Mouse (Mus musculus) c-Kit-negative CD71-positive TER-119-positive erythroid progenitor cells, embryonic 14.5 days (primary cell): ENCODE results near the gene Gnb1l.

Experiments used
- DNase-seq: peaks from one replicate; pipeline ENCODE4 v3.0.0-alpha.2; 2013; ENCODE audit warnings: low read depth, low spot score

The Gnb1l gene

DNA sequence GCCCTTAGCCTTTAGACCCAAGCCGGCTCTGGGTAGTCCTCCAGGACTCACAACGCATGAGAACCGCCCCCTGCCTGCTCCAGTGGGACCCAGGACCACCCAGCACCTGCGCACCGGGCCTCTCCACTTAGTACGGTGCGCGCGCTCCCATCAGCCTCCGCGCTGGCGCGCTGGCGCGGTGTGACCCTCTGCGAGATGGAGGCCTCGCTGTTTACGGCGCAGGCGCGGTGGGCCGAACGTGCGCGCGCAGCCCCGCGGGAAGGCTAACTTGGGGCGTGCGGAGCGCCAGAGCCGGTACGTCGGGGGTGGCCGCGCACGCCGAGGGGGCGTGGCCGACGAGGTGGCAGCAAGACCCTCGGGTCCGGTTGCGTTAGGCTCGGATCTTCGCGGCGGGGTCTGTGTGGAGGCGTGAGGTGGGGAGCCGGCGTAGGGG, at the start of gene Gnb1l, which contains the start of gene Rtl10:
Gnb1l (plus strand) TSS at position 156 of the 433 bp plus-strand sequence.
Rtl10 (plus strand) TSS at position 344 of the 433 bp plus-strand sequence.
- DNase-seq: peak; percentile 81

DNA sequence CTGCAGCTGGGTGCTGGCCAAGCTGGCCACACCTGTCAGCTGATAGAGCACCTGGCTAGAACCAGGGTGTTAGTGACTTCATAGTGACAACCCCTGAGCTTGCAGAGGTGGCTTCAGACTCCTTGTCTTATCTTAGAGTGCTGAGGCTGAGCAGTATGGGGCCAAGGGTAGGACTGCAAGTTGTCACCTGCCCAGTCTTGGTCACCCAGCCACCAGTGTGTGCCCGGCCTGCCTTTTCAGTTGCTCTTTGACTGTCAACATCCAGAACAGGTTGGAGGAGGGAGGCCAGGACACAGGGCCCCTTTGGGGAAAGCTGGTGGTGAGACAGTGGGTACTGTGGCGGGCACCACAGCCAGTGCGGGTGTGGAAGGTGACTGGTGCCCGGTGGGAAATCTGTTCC, 49.5 kb upstream of the Gnb1l start:
- no peak for DNase-seq

DNA sequence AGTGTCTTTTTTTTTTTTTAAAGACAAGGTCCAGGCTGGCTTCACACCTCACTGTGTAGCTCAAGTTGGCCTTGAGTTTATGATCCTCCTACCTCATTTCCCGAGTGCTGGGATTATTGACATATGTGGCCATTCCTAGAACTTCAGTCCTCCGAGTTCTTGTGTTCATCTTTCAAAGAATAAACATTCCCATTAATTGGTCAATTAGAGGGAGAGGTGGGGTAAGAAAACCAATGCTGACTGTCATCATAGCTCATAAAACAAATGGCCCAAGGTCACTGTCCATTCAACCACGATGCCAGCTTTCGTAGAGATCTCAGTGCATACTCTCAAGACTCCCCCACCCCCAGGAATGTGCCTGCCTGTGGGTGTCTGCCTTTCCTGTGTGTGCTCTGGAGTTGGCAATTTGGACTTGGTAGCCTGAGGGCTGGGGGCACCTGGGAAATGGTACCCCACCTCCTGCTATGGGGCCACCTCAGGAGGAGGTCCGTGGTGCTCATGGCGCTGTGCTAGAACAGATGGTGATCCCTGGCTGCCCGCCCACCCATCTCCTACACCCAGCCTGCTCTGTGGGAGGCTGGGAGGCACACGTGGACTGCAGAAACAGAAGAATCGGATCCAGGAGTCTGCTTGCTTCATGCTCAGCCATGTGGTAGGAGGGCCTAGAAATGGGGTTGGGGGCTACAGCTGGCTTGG, 46.9 kb upstream of the Gnb1l start:
- no peak for DNase-seq

DNA sequence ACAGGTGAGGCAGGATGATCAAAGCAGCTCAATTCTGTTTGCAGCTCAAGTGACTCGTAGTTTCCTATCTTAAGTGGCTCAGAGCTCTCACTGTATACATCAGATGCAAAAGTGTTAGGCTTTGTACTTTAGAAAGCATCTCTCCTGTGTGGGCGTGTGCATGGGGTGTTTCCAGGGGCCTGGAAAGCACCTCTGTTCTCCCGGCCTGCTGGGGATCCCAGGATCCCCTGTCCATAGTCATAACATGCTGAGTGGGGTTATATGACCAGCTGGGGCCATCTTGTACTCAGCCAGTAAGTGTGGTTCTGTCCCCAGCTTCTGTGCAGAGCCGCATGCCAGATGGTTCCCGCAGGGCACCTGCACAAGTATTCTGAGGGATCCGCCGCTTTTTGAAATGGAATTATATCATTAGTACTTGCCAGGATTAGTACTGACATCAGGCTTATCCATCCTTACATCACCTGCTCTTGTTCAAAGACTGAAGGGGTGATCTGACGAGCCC, 46.1 kb upstream of the Gnb1l start:
- no peak for DNase-seq

DNA sequence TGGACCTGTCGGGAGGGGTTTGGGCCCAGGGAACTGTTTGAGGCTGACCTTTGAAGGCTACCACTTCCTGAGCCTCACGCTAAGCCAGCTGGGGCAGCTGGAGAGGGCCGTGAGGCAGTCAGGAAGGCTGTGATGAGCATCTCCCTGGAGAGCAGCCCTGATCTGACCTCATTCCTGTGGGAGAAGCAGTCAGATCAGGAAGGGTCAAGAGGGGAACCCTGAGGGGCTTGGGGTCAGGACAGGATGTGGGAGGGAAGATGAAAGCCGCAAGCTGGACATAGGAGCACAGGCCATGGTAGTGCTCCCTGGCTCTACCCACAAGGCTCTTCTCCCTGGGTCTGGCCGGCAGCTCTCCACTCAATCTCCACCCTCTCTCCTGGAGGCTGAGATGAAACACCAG, 44.7 kb upstream of the Gnb1l start:
- no peak for DNase-seq

DNA sequence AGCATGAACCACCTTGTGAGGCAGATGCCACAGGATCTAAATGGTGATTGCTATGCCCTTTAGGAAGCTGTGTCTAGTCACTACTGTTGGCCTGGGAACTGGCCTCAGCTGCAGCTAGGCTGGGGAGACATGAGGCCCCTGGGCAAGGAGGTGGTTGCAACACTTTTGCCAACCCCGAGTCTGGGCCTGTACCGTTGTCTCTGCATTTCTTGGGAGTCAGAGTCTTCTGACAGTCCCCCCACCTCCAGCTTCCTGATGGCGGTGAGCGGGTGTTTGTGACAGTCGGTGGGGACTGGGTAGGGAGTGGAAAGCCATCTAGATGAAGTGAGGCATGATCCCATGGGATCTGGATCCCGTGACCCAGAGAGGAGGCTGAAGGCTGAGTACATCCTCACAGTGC, 43.1 kb upstream of the Gnb1l start:
- no peak for DNase-seq

DNA sequence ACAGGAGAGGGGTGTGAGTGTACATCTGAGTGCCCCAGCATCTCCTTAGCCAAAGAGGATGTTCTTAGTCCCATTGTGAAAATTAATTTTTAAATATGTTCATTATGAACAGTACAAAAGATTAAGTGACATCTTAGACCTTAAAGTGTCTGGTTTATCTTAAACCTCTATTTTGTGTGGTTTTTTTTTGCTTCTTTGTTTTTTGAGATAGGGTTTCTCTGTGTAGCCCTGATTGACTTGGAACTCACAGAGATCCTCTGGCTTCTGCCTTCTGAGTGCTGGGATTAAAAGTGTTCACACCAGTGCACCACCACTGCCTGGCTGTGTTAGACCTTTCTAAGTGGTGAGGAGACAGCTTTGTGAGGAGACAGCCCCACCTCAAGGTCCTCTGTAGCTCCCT, 39.9 kb upstream of the Gnb1l start:
- DNase-seq: no peak

DNA sequence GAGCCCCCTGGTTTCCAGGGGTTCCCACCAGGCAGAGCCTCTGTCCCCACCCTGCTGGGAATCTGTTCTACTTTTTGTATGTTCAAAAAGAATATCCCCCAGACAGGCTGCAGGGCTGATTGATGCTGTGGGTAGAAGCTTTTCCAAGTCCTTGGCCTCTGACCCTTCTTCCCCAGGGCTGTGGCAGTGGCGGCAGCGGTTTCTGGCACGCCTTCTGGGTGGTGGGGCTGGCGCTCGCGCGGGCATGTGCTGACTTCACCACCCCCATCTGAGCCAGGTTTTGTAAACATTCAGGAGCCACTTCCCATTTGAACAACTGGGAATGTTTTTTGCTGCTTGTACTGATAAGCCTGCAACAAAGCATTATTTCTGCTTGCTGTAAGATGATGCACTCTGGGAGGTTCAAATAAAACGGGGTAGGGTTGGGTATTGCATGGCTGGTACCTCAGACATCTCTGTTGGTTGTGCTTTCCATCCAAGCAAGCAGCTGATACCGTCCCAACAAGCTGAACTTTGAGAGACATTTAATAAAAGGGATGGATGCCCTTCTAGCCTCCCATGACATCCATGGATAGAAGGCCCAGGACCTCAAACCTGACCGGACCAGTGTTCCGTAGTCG, 39.1 kb upstream of the Gnb1l start:
- DNase-seq: no peak

DNA sequence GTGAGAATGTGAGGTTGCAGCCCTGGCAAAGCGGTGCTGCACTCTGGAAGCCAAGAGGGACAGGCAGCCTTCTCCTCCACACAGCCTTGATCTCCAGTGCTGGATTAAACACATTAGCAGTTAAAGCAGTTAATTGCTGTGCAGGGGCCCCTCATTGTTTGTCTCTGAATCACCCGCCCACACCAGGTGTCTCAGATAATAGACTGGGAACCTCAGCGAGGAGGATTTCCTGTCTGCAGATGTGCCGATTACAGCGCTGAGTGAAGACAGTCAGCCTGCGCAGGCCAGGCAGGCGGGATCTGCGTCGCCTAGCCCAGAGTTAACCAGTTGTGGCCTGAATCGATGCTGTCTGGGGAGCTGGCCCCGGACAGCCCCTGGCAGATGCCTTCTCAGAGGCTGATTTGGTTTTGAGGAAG, 38.5 kb upstream of the Gnb1l start:
- DNase-seq: no peak

DNA sequence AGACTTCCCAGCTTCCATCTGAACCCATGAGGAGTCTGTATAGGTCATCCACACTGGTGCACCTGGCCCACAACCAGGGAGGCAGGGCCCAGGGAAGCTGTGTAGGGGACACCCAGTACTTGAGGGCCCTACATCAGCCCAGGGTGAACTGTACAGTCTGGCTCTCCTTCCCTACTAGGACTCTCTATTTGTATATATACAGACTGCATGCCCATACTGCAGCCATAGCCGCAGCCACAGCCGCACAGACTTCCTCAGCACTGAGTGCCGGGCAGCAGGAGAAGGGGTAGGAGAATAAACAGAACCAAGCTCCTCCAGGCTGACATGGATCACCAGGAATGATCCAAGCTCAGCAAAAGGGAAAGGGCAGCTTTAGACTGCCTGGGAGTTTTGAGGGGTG, 37.7 kb upstream of the Gnb1l start:
- no peak for DNase-seq

DNA sequence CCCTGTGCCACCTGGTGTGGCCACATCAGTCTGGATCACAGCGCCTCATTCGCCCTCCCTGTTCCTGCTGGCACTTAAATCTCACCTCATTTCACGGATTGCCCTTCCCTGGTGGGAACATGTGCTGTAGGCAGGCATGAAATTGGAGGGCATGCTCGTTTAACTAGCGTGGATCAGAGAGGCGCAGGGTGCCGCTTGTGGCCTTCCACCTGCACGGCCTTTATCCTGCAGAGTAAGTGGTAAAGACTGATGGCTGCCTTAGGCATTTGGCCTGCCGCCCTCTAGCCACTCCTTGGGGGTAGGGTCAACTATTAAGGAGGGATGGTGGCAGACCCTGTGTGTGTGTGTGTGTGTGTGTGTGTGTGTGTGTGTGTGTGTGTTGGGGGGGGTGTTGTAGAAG, 36.5 kb upstream of the Gnb1l start:
- DNase-seq: no peak

DNA sequence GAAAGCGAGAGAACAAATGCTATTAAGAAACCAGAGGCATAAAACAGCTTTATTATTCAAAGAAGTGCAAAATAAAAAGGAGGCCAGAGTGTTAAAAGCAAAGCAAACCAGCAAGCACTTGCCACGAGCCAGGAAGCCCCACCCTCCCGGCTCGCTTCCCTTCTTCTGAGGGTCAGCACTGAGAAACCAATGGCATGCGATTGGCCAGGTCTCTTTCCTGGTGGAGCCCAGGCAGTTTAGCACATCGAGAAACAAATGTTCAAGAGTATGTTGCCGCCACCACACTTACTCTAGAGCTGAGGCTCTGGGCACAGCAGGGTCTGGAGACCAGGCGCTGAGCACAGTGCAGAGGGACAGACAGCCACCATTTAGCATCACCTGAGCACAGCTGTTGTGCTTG, 35.9 kb upstream of the Gnb1l start:
- no peak for DNase-seq

DNA sequence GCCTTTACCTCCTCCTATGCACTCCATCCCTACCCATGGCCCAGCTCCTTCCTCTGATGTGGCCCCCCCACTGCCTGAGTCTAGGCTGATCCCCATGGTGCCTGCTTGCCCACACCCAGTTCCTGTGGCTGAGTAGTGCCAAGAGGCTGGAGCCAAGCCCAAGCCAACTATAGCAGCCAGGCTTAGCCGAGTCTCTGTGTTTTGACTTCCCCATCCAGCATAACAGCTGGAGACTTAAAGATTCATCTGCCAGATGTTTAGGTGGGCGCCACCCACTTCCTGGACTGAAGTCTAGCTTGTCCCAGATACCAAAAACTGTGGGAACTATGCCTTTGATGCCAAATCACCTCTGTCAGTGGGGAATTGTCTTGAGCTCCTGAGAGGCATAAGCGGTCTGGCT, 34.2 kb upstream of the Gnb1l start:
- no peak for DNase-seq

DNA sequence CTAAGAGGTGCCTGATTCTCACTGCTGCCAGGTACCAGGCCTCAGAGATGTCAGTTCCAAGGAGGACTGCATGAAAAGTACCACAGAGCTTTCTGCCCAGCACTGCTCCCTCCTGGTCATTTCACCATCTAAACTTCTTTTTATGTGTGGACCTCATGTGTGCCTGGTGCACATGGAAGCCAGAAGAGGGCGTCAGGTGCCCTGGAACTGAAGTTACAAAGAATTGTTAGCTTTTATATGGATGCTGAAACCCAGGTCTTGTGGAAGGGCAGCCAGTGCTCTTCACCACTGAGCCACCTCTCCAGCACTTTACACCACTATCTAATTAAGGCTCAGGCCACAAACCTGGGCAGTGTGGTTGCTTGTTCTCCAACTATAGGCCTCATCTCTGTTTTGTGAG, 27.7 kb upstream of the Gnb1l start:
- DNase-seq: no peak

DNA sequence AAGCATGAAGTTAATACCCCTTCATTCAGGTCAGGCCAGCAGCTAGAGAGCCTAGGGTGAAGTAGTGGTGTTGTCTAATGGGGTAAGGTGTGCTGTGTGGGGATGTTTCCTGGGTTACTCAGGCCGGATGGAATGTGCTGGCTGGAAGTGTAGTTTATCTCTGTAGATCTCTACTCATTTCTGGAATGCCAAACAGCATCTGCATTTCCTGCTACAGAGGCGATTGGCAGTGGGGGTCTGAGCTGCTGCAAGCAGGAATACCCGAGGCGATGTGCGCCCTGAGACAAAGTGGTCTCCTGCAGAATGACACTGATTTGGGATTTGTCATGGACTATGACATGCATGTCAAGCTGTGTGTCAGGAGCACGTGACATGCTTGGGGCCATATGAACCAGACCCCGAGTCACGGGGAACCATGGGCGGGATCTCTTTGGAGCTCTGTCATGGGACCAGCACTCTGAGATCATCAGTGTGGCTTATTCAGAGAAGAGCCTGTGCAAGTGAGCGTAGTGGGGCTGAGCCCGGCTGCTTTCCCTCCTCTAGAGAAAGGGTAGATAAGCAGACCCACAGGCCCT, 27.0 kb upstream of the Gnb1l start:
- no peak for DNase-seq

DNA sequence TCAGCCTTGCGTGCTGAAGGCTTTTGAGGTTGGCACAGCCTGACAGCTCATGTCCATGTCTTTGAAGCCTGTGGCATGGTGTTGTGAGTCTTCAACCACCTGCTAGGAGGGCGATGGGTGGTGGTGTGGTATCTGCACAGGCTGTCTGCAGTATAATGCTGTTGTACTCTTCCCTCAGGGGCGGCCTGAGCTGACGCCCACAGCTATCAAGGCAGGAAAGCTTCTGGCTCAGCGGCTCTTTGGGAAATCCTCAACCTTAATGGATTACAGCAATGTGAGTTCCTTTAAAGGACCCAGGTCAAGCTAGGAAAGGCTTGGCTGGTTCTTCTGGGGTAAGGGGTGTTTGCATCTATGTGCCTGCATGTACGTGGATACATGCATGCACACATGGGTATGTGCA, 26.5 kb upstream of the Gnb1l start:
- DNase-seq: no peak

DNA sequence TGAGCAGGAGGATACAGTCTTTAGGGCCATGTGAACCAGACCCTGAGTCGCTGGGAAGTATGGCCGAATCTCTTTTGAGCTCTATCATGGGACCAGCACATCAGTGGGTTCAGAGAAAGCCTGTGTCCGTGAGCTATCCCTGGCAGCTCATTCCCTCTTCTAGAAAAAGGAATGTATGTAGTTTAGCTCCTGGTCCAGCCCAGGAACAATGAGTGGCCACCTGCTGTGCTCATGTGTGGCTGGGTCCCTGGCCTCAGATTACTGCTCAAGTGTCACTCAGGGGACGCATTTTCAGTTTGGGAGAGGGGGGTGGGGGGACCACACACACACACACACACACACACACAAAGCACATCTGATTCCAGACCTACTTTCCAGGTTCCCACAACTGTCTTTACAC, 26.1 kb upstream of the Gnb1l start:
- DNase-seq: no peak

DNA sequence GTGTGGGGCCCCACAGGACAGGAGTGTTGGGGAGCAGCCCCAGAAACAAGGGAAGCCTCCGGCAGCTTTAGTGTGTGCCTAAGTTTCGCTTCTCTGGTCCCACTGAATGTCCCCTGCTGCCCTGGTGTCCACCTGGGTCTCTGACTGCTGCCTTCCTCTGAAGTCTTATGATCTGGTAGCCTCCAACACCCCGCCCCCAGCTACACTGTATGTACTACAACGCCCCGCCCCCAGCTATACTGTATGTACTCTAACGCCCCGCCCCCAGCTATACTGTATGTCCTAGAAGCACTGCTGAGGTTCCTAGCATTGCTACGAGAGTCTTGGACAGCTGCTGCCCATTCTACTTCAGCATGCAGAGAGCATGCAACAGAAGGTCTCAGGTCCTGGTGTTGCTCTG, 25.5 kb upstream of the Gnb1l start:
- DNase-seq: no peak

DNA sequence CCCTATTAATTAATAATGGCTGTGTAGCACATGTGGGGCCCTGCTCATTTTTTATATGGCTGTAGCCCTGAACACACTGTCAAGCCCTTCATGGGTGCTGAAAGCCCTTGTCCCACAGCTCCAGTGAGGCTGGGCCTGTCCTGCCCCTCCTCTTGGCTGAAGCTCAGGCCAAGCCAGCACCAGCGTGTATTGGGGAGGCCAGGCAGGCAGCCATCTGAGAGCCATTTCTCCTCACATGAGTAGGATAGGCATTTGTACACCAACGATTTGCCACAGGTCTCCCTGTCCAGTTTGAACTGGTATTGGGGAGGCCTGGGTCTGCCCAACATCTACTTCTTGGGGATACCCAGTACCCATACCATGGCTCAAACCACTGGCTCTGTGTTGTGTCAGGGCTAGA, 24.5 kb upstream of the Gnb1l start:
- DNase-seq: no peak

DNA sequence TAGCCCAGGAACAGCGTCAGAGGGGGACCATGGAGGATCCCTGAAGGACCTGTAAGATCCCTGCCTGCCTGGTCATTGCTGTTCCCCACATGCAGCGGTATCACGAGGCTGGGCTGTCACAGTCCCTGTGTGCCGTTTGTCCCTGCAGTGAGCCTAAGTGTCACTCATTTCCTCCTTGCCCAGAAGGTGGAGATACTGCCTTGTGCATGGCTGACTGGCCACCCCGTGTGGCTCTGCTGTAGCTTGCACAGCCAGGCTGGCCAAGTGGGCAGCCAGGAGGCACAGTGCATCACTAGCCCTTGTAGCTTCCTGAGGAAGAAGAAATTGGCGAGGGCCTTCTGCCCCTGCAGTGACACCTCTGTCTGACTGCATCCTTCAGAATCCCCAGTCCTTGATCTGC, 20.5 kb upstream of the Gnb1l start:
- no peak for DNase-seq

DNA sequence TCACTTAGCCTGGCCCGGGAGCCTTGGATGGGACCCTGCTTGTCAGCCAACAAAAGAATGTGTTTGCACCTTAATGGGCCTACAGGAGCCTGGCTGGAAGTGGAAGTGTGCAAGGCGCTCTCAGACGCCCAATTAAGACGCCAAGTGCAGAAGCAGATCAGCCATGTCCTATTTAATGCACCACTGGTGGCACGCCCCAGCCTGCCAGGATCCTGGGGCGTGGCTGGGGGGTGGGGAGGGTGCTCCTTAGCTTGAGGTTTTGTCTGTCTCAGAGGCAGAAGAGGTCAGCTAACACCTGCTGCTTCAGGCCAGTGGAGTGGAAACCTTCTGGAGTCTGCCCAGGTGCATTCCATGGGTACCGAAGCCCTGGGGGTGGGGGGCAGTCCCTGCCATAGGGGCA, 18.8 kb upstream of the Gnb1l start:
- DNase-seq: no peak

DNA sequence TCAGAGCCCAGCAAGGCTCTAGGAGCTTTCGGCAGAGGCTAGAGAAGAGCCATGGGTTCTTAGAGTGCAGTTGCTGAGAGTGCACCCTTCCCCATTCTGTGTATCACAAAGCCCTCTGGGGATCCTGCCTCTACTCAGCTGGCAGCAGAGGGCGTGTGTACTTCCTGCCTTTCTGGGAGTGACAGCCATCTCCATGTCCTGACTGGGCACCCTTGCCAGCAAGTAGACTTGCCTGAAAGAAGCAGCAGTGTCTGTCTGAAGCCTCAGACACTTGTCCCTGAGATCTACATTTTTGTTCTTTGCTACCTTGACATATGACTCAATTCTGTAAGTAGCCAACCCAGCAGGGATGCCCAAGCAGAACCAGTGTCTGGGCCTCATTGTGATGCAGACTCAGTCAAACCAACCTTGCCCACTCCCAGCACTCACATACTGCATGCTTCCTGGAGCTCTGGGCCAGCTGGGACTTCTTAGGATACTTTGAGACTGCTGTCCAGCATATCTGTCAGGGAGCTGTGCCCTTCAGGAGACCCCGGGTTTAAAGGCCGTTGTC, 17.5 kb upstream of the Gnb1l start:
- no peak for DNase-seq

DNA sequence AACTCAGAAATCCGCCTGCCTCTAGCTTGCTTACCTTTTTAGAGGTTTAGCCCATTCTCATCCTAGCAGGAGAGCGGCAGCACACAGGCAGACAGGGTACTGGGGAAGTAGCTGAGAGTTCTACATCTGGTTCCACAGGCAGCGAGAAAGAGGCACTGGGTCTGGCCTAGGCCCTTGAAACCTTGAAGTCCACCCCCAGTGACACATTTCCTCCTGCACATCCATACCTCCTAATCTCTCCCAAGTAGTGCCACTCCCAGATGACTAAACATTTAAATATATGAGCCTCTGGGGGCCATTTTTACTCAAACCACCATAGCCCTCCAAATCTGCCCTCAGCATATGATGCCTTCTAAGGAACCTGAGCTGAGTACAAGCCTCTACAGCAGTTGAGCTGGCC, 16.1 kb upstream of the Gnb1l start:
- no peak for DNase-seq
